Mouse (Mus musculus) small intestine, adult 2 months (tissue): ENCODE measurements around the gene Zfp704.

ENCODE experiments used
- CTCF ChIP-seq: fragments of 200-500 bp; IDR thresholded peaks from 2 replicates; pipeline ENCODE4 v1.5.1; 2012; ENCODE audit warnings: low read depth, mild to moderate bottlenecking, control low read depth, inconsistent platforms, low read length, moderate library complexity, mixed read lengths; ENCODE audit not compliant: insufficient replicate concordance, insufficient read length; ENCODE audit errors: extremely low read depth
- POLR2A ChIP-seq: fragments of 200-500 bp; IDR thresholded peaks from 2 replicates; pipeline ENCODE4 v1.6.1; 2012; ENCODE audit warnings: low read depth, mild to moderate bottlenecking, control low read depth, inconsistent platforms, low read length, moderate library complexity

DNA sequence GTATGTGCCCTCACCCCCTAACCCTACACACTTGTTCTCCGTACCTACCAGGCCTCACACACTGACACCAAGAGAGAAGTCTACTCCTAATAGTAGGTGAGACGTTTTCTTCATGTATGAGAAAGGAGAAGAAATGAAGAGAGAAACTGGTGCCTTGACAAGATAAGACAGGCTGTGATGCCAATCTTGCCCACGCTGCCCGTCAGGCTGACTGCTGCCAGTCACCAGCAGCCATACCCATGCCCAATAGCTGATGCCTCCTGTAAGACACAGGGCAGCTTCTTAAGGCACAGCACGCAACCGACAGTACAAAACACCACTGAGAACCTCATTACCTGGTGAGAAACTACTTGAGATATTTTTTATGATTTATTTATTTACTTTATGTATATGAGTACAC is 55.0 kb downstream of the Zfp704 start:
- TF ChIP-seq POLR2A (no peak), CTCF (no peak)
